Mouse (Mus musculus): ENCODE results near the gene V1rd19.
"Not testable (repeated sequence)": the region's sequence is repeated elsewhere in the genome, so short reads cannot be mapped to it uniquely, and the experiment has no call there.

V1rd19 gene

DNA sequence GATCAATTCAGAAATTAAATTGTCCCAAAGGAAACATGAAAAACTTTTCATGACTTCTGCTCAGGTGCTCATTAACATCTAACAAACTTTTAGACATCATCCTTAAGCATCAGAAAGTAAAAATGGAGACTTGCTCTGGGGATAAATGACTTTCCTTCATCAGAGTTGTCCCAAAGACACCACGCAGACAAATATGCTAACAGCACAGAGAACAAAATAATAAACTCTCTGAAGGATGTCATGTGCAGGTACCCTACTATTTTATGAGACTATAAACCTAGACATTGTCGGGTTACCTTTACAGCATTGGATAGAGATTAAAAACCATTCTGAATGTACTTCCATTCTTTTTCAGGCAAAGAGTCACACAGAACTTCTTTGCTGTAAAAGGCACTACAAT, at the start of gene V1rd19:
TSS of gene V1rd19 (plus strand) at position 301 of the 400 bp plus-strand sequence.
- no peak for DNase-seq

DNA sequence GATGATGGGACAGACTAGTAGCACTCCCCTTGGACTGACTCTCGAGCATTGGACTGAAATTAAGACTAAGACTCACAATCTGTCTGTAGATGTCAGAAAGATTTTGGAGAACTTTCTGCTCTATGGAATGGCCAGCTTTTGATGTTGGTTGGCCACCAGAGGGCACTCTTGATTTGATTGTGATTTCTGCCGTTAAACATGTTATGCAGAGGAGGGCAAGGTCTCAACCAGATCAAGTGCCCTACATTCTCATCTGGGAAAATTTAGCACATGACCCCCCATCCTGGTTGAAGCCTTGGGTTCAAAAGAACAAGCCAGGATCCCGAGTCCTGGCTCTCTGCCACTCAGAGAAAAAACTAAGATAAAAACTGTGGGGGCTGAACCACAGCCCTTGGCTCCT, 33.4 kb upstream of the V1rd19 start:
- not testable (repeated sequence) for DNase-seq

DNA sequence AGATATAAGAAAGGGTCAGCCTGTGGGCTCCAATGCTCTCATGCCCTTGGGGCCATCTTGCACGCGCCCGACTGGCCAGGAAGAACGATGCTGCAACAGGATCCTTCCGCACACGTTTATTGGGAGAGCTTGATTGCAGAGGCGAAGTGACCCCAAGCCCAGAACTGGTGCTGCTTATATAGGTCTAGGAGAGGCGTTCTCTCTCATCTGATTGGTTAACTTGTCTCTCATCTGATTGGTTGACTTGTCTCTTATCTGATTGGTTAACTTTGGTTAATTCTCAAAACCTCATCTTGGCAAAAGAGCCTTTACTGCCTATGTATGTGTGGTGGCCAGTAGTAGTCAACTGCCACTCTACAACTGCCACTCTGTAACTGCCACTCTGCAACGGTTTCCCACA, 27.2 kb upstream of the V1rd19 start, which contains the start of gene Vmn1r181:
TSS of gene Vmn1r181 (plus strand) at position 301 of the 400 bp plus-strand sequence.
- DNase-seq, result not testable (repeated sequence)

DNA sequence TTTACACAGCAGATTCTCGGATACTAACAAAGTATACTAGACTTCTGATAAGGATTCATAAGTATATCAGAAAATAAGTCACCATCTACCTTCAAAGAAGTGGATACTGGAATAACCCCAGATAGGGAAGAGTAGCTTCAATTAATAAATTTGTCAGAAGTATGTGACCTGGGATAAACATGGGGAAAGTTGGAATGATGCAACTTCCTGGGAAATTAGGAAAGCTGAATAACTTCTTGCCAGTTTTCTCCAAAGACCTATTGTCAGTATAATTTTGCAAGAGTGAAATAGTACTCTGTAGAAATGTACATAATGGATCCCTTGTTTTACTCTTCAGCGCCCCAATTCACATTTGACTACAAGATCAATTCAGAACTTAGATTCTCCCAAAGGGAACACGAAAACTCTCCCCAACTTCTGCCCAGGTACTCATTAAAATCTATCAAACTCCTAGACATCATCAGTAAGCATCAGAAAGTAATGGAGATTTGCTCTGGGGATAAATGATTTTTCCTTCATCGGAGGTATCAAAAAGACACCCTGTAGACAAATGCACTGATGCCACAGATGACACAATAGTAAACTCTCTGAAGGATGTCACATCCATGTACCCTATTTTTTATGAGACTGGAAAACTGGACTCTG, 51.3 kb downstream of the V1rd19 start, which contains the start of gene Vmn1r183:
TSS of gene Vmn1r183 (plus strand) at position 595 of the 645 bp plus-strand sequence.
- no peak for DNase-seq
